Mouse (Mus musculus) NIH3T3 (cell line): ENCODE data around the gene Bphl.
A peak's percentile ranks its signal among the peaks of the same experiment; 100 is the strongest.

Source experiments
- DNase-seq: peaks from one replicate; pipeline ENCODE4 v3.0.0-alpha.2; 2012; ENCODE audit warnings: low read depth

Bphl gene

DNA sequence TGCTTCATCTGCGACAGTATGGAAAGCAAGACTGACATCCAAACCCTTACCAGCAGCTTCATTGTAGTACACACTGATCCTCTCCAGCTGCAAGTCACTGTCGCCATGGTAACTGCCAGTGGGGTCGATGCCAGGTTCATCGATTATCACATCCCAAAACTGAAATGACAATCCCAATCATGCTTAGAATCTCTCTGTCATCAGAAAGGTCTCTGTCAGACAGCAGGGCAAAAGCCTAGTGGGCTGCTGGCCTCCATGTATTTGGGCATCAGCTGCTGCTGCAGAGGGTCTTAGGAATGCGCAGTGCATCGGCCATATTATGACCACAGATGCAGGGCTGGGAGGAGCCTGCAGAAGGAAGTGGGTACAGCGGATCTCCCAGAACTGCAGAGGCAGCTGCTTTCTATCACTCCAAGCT is 51.5 kb downstream of the Bphl start:
- no peak for DNase-seq

DNA sequence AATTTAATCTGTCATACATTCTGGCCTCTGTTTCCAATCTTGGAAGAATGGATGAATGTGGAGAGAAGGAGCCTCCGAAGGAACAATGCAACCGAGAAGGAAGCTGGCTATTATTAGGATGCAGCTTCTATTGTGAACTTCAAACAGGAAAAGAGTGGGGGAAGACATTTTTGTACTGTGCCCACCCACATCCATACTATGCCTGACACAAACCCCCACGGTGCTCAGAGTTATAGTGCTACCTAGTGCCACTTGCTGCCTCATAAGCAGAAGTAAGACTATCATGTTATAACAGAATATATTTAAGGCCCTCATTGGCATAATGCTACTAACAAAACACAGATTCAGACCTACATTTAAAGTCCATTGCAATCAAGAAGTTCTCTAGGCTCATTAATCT is 52.0 kb downstream of the Bphl start:
- DNase-seq = no peak

DNA sequence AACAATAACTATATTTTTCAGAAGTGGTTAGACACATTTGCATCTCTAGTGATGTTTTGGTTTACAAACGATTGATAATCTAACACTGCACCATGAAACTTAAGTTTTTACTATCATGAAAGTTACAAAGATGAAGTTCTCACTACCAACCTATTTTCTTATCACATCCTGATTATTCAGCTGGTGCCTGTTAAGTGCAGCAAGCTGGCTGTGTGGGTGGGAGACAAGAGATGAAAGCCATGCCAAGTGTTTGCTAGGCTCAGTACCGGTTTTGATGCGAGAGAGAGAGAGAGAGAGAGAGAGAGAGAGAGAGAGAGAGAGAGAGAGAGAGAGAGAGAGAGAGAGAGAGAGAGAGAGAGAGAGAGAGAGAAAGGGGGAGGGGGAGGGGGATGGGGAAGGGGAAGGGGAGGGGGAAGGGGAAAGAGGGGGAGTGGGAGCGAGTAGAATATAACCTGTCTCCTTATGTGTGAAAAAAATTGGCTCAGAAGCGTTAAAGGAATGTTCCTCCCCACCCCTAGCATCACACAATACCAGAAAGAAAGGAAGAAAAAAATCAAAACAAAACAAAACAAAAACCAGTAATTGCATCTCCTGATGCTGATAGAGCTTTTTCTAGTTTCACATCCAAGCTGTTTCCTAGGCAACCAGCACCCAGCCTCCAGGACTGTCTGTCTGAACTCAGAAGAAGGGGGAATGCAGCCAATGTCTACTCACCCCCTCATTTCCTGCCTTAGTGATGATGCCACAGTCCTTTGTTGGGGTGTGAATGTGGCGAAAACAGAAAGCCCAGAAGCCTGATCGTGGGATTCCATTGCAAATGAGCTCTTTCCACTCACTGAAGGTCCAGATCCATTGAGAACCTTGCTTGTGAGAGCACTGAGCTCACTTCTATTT is 58.4 kb downstream of the Bphl start:
- DNase-seq = peak; percentile 53

DNA sequence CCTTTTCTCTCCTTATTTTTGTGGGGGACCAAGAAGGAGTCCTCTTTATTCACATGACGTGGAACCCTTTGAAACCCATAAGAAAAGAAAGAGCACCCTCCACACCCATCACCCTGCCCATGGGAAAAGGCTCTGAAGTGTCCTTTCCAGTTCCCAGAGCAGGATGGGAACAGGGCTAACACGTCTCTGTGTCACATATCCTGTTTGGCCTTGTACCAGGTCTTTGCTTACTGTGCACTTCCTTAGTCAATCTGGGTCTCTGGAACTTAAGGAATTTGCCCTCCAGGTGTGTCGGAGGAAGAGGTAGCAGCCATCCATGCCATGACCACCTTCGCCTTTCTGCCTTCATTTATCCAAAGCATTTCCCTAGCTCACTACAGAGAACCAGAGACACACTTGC is 59.1 kb downstream of the Bphl start:
- DNase-seq = no peak

DNA sequence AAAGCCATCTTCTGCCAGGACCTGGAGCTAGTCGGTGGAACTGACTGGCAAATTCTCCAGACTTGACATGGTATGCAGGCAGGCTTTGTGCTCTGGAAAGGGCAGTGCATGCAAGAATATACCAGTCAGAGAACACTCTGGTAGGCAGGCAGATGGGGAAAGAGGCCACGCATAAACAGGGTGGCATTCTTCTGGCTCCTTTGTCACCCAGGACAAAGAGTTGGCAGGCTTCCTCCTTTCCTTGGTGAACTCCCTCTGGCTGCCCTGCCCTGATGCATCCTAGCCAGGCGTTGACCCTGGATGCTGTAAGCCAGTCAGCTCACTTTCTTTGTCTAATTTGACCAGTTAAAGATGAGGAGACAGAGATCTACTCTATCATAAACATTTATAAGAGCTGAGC is 59.7 kb downstream of the Bphl start:
- DNase-seq = no peak

DNA sequence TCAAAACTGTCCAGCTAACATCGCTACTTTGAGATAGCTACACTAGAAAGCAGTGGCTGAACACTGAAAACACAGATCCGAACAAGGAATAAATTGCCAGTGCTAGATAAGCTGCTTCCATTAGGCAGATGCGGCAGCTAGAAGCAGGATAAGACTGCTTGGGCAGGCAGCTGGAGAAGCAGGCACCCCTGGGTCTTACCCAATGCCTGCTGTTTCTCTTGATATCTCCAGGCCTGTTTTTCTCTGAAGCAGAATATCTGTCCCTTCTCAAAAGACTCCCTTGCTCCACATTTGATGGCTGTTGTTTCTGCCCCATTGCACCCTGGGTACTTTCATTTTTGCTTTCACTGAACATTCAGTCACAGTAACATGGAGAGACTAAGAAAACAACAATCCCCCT is 63.3 kb downstream of the Bphl start:
- no peak for DNase-seq

DNA sequence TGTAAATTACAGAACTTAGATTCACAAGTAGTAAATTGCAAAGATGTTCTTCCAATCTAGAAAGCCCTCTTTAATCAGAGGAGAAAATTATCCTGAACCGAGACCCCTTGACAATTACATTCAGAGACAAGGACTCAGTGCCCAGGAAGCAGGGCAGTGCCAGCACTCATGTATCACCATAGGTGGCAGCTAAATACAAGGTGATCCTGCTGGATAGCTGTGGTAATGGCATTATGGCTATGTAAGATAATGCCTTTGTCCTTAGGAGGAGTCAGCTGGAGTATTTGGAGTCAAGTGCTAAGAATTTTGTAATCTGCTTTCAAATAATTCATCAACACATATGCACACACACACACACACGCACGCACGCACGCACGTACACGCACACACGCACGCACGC is 63.9 kb downstream of the Bphl start:
- DNase-seq = no peak

DNA sequence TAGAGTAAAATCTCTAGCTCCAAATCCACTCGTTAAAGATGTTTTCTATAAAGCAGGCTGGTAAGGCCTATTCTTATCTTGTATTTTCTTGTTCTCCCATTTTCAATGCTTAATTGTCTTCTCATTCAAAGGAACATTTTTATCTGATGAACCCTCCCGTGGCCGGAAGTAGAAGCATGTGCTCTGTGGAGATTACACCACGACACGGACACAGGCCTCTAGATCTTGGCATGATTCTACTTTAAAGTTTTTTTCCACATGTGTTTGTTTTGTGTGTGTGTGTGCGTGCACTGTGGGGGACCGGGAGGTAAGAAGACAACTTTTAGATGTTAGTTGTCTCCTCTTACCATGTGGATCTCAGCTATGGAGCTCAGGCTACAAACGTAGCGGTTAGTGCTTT is 64.5 kb downstream of the Bphl start:
- no peak for DNase-seq

DNA sequence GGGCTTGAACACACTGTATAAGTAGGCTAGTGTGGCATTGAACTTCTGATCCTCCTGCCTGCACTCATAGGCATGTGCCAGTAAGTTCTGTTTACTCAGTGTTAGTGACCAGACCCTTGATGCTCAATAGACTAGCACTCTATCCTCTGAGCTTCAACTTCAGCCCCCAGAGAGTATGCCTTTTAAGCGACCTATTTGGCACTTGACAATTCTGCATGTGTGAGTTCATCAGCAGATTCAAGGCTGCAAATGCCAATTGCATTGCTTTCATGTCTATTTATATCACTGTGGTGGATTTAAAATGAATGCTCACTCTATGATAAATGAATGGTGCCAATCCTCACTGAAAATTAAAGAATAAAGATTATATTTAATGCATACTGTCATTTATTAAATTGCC is 68.0 kb downstream of the Bphl start:
- DNase-seq = no peak

DNA sequence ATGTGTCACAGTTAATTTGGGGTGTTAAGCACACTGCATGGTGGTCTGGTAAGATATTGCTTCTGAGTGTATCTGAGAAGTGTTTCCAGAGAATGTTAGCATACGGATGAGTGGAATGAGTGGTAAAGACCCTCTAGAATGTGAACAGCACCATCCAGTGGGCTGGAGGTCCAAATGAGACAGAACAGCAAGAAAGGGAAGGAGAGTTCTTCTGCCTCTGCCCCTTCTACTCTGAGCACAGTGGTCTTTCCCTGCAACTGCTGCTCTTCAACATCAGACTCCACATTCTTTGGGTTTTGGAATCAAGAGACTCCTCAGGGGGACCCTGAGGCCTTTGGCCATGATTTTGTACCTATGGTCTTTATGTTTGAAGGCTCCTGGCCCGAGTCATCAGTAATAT is 68.9 kb downstream of the Bphl start:
- no peak for DNase-seq

DNA sequence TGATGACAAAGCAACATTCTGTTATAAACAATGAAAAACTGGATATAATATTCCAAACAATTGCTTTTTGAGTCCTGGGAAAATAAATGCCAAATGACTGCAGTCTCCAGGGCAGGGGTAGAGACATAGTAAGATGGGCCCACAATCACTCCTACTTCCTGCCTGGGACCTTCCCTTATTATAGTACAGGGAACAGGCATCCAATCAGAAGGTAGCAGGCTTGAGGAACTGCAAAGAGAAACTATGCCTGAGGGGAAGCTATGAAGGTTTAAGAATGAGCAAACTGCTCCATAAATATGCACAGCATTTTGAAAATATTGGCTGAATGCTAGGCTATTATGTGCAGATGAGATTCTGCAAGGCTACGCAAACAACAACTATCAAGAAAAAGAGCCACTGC is 69.6 kb downstream of the Bphl start:
- no peak for DNase-seq

DNA sequence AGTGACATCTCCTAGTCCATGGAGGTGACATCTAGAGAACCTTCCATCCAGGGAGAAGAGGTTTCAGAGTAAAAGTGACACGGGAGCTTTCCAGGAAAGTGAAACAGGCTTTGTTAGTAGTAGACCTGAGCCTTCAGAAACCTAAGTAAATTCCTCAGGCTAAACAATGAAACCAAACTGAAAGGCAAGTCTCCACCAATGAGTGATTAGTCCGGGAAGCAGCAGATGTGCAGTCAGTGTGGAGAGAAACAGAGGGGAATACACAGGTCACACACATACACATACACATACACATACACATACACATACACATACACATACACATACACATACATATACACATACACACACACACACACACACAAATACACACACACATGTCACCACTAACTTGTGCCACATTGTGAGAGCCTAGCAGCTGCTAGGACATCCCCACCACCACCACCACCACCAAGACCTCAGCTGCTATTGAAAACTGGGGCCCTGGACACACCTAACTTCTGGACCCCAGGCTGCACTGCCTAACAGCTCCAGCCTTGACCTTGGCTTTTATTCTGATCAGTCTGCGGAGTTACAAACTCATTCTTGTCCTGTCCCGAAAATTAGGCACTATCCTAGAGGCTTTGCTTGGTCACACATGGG is 71.8 kb downstream of the Bphl start:
- no peak for DNase-seq

DNA sequence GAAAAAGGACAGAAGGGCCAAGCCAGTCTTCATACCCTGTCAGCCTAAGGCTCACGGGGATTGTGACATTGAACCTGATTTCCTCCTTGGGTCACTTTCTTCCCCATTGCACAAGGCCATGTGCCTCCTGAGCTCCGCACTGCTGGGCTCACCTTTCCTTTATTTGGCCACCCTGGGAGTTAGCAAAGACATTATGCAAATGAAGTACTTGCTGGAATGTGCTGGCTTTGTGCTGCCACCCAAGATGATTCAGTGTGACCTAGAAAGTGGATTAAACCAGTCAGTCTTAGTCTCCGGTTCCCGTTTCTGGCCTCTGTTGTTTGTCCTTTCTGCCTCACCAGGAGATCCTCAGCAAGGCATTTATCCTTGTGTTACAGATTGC is 72.3 kb downstream of the Bphl start:
- no peak for DNase-seq

DNA sequence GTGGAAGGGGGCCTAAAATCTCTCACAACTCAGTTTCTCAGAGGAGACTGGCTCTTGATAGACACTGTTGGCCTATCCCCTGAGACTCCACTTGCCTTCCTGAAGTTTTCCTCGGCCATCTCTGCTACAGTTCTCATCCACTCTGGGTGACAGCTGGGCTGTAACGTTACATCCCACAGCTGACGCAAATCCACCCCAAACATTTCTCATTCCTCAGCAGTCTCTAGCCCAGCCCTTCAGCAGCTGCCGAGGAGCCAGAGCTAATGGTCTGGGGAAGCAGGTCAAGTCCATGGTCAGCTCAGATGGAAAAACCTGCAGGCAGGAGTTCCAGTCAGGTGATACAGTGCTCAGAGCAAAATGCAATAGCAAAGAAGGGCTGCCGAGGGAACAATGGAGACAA is 73.6 kb downstream of the Bphl start:
- no peak for DNase-seq

DNA sequence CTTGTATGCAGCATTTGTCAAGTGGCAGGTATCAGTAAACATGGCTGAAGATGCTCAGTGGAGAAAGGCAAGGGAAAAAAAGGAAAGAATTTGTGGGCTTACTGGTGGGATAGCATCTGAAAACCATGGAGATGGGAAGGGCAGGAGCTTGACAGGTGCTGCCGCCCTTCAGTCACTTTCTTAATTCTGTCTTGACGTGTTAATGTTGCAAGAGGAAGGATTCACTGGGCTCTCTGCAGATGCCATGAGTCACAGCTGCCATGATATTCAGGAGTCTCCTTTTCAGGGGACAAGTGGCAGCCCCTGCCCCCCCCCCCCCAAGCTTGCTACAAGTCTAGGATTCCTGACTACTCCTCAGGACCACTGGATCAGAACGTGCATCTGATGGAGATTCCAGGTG is 74.5 kb downstream of the Bphl start:
- no peak for DNase-seq

DNA sequence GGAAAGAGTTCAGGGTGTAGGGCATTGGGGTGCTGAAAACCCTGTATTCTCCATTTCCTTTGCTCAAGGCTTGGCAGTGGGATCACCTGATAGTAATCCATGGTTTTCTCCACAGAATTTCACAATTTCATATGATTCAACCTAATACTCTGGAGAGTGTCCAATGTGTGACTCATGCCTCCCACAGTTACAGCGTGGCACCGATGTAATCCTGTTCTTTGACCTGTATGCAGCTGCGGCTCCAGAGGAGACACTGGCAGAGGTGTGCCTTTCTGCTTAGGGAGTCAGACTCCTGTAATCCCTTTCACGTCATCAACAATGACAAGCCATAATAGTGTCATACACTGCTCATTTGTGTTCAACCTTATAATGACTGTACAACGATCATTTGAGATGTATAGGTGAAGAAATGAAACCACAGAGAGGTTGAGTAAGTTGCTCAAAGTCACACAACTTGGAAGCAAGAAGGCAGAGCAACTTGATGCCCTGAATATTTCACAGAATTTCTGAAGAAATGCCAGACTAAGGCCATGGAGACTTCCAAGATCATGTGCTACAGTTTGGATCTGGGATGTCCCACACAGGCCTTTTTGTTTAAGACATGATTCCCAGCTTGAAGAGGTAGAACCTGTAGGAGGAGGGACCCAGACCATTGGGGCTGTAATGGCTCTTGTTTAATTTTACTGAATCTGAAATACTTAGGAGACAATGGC is 75.1 kb downstream of the Bphl start:
- DNase-seq = peak; percentile 96

DNA sequence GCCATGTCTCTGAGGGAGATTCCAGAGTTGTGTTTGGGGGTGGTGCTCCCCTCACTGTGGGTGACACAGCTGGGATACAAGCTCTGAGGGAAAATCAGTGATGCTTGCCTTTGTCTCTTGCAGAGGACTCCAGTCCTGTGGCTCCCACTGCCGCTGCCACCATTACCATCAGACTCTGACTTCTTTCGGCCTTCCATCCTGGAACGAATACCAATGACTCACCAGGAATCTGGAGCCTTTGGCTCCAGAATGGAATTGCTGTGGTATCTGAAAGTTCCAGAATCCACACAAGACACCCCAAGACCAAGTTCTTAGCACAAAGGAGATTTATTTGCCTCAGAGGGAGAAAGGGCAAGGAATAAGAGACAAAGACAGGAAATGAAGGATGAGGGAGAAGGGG is 75.7 kb downstream of the Bphl start:
- DNase-seq = peak; percentile 87

DNA sequence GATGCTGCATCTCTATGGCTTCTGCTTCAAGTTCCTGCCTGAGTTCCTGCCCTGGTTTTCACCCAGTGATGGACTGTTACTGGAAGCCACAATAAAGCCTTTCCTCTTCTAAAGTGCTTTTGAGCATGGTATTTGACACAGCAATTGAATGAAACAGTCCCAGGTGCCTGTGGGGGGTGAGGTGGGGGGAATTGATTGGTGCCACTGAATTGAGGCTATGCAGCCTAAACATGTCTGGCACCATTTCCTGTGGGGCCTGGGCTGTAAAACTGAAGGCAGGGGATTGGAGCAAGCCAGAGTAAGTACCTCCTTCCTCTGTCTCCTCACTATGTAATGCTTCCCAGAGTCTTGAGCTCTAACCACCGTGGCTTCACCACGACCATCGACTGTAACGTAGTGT is 77.3 kb downstream of the Bphl start:
- DNase-seq = no peak

DNA sequence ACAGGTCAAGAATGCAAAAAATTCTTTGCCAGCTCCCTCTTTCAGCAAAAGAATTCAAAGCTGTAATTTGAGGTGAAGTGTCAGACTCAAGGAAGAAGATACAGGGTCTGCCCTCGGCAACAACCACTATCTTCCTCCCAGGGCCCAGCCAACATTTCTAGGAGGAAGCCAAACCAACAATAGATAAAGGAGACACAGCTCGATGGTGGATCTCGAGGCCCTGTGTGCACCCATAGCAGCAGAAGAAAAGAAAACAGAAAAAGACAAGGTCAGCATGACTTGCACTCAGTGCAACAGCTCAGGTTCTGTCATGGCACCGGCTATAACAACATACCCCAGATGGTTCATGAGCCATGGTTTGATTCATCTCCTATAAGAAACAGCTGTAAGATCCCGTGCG is 79.1 kb downstream of the Bphl start:
- no peak for DNase-seq

DNA sequence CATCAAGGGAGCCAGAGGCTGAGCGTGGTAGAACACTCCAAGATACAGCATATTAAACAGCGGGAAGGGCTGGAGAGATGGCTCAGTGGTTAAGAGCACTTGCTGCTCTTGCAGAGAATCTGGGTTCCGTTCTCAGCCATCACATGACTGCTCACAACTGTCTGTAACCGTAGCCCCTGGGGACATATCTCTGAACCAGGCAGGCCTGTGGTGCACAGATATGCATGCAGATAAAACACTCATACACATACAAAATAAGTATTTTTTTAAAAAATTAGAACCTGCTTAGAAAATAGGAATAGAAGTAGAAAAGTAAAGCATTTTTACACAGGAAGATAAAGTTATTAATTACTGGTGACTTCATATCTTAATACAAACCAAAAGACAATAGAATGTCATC is 81.4 kb downstream of the Bphl start:
- no peak for DNase-seq

DNA sequence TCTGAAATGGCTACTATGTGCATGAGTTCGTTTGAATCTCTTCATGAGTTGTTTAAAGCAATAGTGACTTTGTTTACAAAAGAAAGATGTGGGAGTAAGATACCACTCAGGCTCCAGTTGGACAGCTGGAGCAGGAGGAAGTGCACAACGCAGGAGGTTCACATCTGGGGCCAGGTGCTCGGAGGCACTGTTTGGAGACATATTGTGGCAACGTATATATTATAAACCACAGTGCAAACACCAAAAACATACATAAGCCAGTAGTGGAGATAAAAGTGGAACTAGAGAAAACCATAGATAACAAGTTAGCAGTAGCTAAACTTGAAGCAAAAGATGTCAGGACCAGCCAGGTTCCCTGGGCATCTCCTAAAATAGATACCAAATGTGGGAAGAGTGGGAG is 82.0 kb downstream of the Bphl start:
- DNase-seq = no peak

DNA sequence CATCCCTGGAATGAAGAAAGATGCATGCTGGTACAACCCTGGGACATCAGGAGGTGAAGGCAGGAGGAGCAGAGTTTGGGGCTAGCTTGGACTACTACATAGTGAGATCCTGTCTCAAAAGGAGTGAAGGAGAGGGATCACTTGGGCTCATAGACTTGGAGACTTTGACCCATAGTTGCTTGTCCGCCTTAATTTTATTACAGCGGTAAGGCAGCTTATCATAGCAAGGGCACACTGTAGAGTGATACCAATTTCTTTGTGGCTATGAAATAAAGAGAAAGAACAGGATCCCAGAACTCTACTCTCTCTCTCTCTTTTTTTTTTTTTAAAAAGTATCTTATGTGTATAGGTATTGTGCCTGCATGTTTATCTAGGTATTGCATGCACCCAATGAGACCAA is 83.1 kb downstream of the Bphl start:
- no peak for DNase-seq
